Mouse (Mus musculus) stomach, postnatal 0 days (tissue): ENCODE results near the gene Rcan2.

ENCODE experiments used
- CTCF ChIP-seq: IDR thresholded peaks from 2 replicates; pipeline ENCODE4 v1.5.1; 2016; ENCODE audit warnings: antibody characterized with exemption, low read depth, mild to moderate bottlenecking, moderate library complexity
- EP300 ChIP-seq: optimal IDR thresholded peaks from 2 replicates; pipeline ENCODE3; 2016; ENCODE audit warnings: antibody characterized with exemption

GRCm38 (mm10) chr17:43820904-43821303, 19.8 kb downstream of the Rcan2 start:
- TF ChIP-seq EP300 (no peak), CTCF (no peak)
